8 mouse cellular contexts compared by ENCODE assay signal in the genomic region with DNA sequence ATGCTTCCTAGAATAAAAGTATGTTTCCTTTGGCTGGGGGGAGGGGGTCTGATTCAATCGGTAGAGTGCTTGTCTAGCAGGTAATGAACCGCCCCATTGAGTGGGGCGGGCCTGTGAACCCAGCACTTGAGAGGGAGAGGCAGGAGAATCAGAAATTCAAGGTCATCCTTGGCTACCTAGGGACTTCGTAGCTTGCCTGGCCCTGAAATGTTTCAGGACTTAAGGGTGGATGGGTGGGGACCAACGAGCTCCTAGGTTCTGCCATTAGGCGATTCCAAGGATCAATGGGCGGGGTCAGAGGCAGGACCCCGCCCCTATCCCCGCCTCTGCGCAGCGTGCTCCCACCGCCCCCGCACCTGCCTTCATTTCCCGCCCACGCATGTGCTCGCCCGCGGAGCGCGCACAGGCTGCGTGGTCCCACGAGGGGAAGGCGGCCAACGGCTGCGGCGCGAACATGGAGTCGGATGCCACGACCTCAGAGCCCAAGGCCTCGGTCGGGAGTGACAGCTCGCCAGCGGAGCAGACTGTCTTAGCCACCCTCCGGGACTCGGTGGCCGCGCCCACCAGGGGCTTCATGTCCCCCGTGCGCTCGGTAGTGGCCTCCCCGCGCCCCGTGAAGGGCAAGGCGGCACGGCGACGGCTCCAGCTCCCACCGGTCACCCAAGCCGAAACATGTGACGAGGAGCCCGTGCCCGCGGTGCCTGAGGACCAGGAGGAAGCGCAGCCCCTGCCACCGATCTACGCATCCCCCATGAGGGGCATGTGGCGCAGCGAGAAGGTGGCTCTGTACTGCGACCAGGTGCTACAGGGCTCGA. TPM values are rescaled to one million over a fixed set of nuclear protein-coding genes. Genes with fewer than 3 reads are reported as not detected.
DNase-seq lines count a peak whose midpoint lies in the region; ATAC-seq lines count a peak whose summit lies in the region.

A gene (plus strand): TSS at position 393 of the 815 bp plus-strand sequence.

- ATAC-seq in intestine, embryonic 14.5 days (replicated peaks; ENCODE audit: low FRiP score, low TSS enrichment, low read depth), result peak; percentile 84
- ATAC-seq in megakaryocyte progenitor cell, adult 5-6 weeks (replicated peaks; ENCODE audit: poor library complexity), result peak; percentile 91

- peak within 1 kb of the TSS; percentile 83 for H3K4me2 ChIP-seq in intestine, embryonic 14.5 days (ENCODE audit: low read length)

- DNase-seq in adrenal gland, adult 8-10 months, result peak; percentile 30
- DNase-seq in embryo, embryonic 11 days, result peak; percentile 86
- peak; percentile 51 for DNase-seq in gastrocnemius, postnatal 25 days
- peak; percentile 83 for DNase-seq in intestine, embryonic 14.5 days (ENCODE audit: low spot score)
- DNase-seq in left cerebral cortex, postnatal 10 days (ENCODE audit: extremely low spot score in 1 of 2, low spot score in 2 of 2), result peak; percentile 69 to 89
- DNase-seq in right cerebral cortex, postnatal 36 days (ENCODE audit: low spot score in 2 of 2), result peak; percentile 54 to 72
- DNase-seq in adipocyte (ENCODE audit: low spot score), result no peak

- H3K9ac ChIP-seq in intestine, embryonic 14.5 days (ENCODE audit: low read length), result peak within 1 kb of the TSS; percentile 37

- WGBS in intestine, embryonic 14.5 days, result 3% methylated on average over 56 of the region's 60 CpGs

- peaks cover 6% of the 10 kb centered on the region for H3K4me1 ChIP-seq in intestine, embryonic 14.5 days (replicated peaks; ENCODE audit: control insufficient read depth, insufficient read depth, low read length)

- H3K36me3 ChIP-seq in intestine, embryonic 14.5 days (ENCODE audit: control insufficient read depth, insufficient read depth, low read length), result no peaks in the 10 kb centered on the region

- no peaks in the 10 kb centered on the region for H3K9me3 ChIP-seq in intestine, embryonic 14.5 days (ENCODE audit: control insufficient read depth, low read length)

- intact Hi-C loops in left cerebral cortex, postnatal 10 days (cut with DNase I), result no loop called here

- 0 out of 2 replicates have a peak, but pooled peaks cover 10% of the 10 kb centered on the region for H3K27me3 ChIP-seq in intestine, embryonic 14.5 days (replicated peaks; ENCODE audit: control insufficient read depth, insufficient read depth, low read length)

- H3K27ac ChIP-seq in intestine, embryonic 14.5 days (ENCODE audit: low read depth), result no peak within 1 kb of the TSS

- peak within 1 kb of the TSS; percentile 52 for H3K4me3 ChIP-seq in intestine, embryonic 14.5 days (ENCODE audit: low read depth, low read length)

RNA-seq across cellular contexts. Expression of the gene that starts here (rescaled TPM):
- total RNA-seq in adrenal gland, adult 8-10 months (2022), result under 1 TPM in 3 of 4 experiments, not detected in 1; 0.10 to 0.55 (median 0.16) TPM
- not detected for total RNA-seq in gastrocnemius, postnatal 25 days (2021)
- 0.27 and 0.37 TPM in 2 replicates for polyA plus RNA-seq in intestine, embryonic 14.5 days (2014; fragmentation: Nextera tagmentation; extraction: Ambion mirVana)
- 1 to 10 TPM; 2.7 to 3.2 TPM for total RNA-seq in left cerebral cortex, postnatal 10 days (2021)
- total RNA-seq in megakaryocyte progenitor cell, adult 5-6 weeks (2015), result 0.71 and 0.94 TPM in 2 replicates
- 0.46 and 1.1 TPM in 2 replicates for total RNA-seq in megakaryocyte progenitor cell, adult 5-6 weeks (2017)

Comparison
In these comparisons a context has a peak if more than half of its experiments do, and no peak if none do; other contexts are left out.
1. Peak in DNase-seq in adrenal gland, adult 8-10 months; RNA of the gene not detected or under 1 TPM.
2. Peak in DNase-seq in gastrocnemius, postnatal 25 days; RNA of the gene not detected or under 1 TPM.
3. Peak in DNase-seq, ATAC-seq, H3K4me3 ChIP-seq, H3K9ac ChIP-seq and H3K4me2 ChIP-seq in intestine, embryonic 14.5 days; RNA of the gene not detected or under 1 TPM.